Mouse (Mus musculus): ENCODE data around the gene Clpx.

- TF ChIP-seq CTCF (IDR thresholded peaks at IDR 0.05; ENCODE audit: low read depth), result no peak
- TF ChIP-seq EP300 (IDR thresholded peaks at IDR 0.05; ENCODE audit: low read depth), result no peak
Observed at GRCm38 (mm10) chr9:65346476-65347111, 52.5 kb downstream of the Clpx start.

All from liver, embryonic 14.5 days (tissue).